Mouse (Mus musculus) cortical plate, adult 2 months (tissue): ENCODE data around the gene Tspan32.

Experiments
- CTCF ChIP-seq: fragments of 200-500 bp; IDR thresholded peaks from 2 replicates; pipeline ENCODE4 v1.5.1; 2011; ENCODE audit warnings: mild to moderate bottlenecking, control low read depth, low read length; ENCODE audit not compliant: insufficient read depth; ENCODE audit errors: extremely low read depth
- POLR2A ChIP-seq: fragments of 200-500 bp; IDR thresholded peaks from 2 replicates; pipeline ENCODE4 v1.6.1; 2011; ENCODE audit warnings: mild to moderate bottlenecking, low read length, control low read depth; ENCODE audit not compliant: insufficient read depth; ENCODE audit errors: extremely low read depth

DNA sequence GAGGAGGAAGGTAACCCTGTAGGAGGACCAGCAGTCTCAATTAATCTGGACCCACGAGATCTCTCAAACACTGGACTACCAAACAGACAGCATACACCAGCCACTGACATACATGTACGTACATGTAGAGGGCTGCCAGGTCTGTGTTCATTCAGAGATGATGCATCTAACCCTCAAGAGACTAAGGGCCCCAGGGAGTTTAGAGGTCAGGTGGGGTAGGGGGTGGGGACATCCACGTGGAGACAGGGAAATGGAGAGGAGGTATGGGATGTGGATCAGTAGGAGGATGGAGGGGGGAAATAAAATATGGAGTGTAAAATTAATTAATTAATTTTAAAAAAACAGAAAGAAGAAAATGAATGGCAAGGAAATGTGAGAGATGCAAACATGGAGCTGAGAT is 31.9 kb downstream of the Tspan32 start:
- TF ChIP-seq CTCF, result no peak
- TF ChIP-seq POLR2A, result no peak
